Mouse (Mus musculus): ENCODE results near the gene Zfp992.
"Not testable (repeated sequence)": the region's sequence is repeated elsewhere in the genome, so short reads cannot be mapped to it uniquely, and the experiment has no call there.

DNA sequence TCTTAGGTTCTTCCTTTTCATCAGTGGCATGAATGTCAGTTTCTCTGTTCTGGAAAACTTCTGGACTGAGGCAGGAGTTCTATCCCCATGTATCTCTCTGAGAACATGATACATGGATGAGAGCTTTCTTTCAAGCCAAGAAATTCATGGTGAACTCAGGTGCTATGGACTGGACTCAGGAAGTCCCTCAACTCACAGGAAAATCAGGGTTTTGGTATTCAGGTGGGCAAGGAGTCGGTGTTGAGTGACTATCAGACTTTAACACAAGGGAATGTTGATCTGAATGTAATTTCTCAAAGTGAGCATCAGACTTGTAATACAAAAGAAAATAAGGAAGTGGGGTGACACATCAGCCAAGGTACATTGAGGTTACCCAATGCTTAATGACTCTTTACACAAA is 43.2 kb downstream of the Zfp992 start:
- TF ChIP-seq MYOD1 (IDR thresholded peaks at IDR 0.05; ENCODE audit: control insufficient read depth, insufficient read length, low read depth); CTCF (IDR thresholded peaks at IDR 0.05; ENCODE audit: control insufficient read depth, insufficient read depth, insufficient read length); MAX (IDR thresholded peaks at IDR 0.05); USF1 (IDR thresholded peaks at IDR 0.05; ENCODE audit: low read depth); CEBPB (IDR thresholded peaks at IDR 0.05; ENCODE audit: low read depth): not testable (repeated sequence)
